Mouse (Mus musculus) embryonic facial prominence, embryonic 15.5 days (tissue): ENCODE results near the gene Vash2. TPM values are rescaled to one million over a fixed set of nuclear protein-coding genes. Genes with fewer than 3 reads are reported as not detected.
A peak's percentile ranks its signal among the peaks of the same experiment; 100 is the strongest.
"Not testable (repeated sequence)": the region's sequence is repeated elsewhere in the genome, so short reads cannot be mapped to it uniquely, and the experiment has no call there.

Experiments
- ATAC-seq: fragments of 200-750 bp; cut with Nextera tagmentation; 2 replicates; pipeline ENCODE4 v1.8.0; 2017; ENCODE audit warnings: low read depth, moderate TSS enrichment; ENCODE audit not compliant: insufficient number of reproducible peaks, low FRiP score, low TSS enrichment
- H3K27ac ChIP-seq: fragments of 300-500 bp; sonication (generic); replicated peaks from 2 replicates; pipeline ENCODE4 v1.5.1; 2015; ENCODE audit warnings: mild to moderate bottlenecking, inconsistent platforms
- H3K27me3 ChIP-seq: fragments of 300-500 bp; sonication (generic); 2 replicates; pipeline ENCODE4 v1.6.1; 2015; ENCODE audit warnings: inconsistent platforms
- H3K36me3 ChIP-seq: fragments of 300-500 bp; sonication (generic); 2 replicates; pipeline ENCODE4 v1.6.1; 2015; ENCODE audit warnings: mild to moderate bottlenecking, inconsistent platforms
- H3K4me1 ChIP-seq: fragments of 300-500 bp; sonication (generic); 2 replicates; pipeline ENCODE4 v1.6.1; 2015; ENCODE audit warnings: inconsistent platforms
- H3K4me2 ChIP-seq: fragments of 300-500 bp; sonication (generic); replicated peaks from 2 replicates; pipeline ENCODE4 v1.6.1; 2015; ENCODE audit warnings: mild to moderate bottlenecking, inconsistent platforms
- H3K4me3 ChIP-seq: fragments of 300-500 bp; sonication (generic); replicated peaks from 2 replicates; pipeline ENCODE4 v1.5.1; 2015; ENCODE audit warnings: mild to moderate bottlenecking, inconsistent platforms
- H3K9ac ChIP-seq: fragments of 300-500 bp; sonication (generic); 2 replicates; pipeline ENCODE4 v1.6.1; 2015; ENCODE audit warnings: inconsistent platforms
- H3K9me3 ChIP-seq: fragments of 300-500 bp; sonication (generic); replicated peaks from 2 replicates; pipeline ENCODE4 v1.6.1; 2016; ENCODE audit warnings: inconsistent platforms
- WGBS: fragments of 180-500 bp; shearing (Covaris S2); methylation state at CpG from one replicate; pipeline ENCODE4 v1.1.7; 2015; 5-methylcytosine and 5-hydroxymethylcytosine counted together
- polyA plus RNA-seq: library from polyadenylated mRNA; unstranded; fragments of >200 nt; fragmentation: Nextera tagmentation; extraction: Ambion mirVana; gene quantifications from 2 replicates; pipeline ENCODE4 v1.2.1, GENCODE M21; 2015

The Vash2 gene
- 45.3 and 49.0 TPM in 2 replicates for polyA plus RNA-seq

GRCm38 (mm10) chr1:190979100-190979563, at the start of gene Vash2:
Vash2 (minus strand) TSS chr1:190979296.
- 0 out of 2 replicates have a peak, but pooled peaks cover 13% of the 10 kb centered on the region for H3K36me3 ChIP-seq
- peak; percentile 97 for ATAC-seq
- H3K4me1 ChIP-seq, result peaks cover 24% of the 10 kb centered on the region
- peak within 1 kb of the TSS; percentile 96 for H3K4me2 ChIP-seq
- H3K27ac ChIP-seq, result peak within 1 kb of the TSS; percentile 95
- H3K9ac ChIP-seq, result peak within 1 kb of the TSS; percentile 69
- under 1% methylated on average over 38 of the region's 38 CpGs for WGBS
- no peaks in the 10 kb centered on the region for H3K27me3 ChIP-seq
- no peaks in the 10 kb centered on the region for H3K9me3 ChIP-seq
- H3K4me3 ChIP-seq, result peak within 1 kb of the TSS; percentile 60

DNA sequence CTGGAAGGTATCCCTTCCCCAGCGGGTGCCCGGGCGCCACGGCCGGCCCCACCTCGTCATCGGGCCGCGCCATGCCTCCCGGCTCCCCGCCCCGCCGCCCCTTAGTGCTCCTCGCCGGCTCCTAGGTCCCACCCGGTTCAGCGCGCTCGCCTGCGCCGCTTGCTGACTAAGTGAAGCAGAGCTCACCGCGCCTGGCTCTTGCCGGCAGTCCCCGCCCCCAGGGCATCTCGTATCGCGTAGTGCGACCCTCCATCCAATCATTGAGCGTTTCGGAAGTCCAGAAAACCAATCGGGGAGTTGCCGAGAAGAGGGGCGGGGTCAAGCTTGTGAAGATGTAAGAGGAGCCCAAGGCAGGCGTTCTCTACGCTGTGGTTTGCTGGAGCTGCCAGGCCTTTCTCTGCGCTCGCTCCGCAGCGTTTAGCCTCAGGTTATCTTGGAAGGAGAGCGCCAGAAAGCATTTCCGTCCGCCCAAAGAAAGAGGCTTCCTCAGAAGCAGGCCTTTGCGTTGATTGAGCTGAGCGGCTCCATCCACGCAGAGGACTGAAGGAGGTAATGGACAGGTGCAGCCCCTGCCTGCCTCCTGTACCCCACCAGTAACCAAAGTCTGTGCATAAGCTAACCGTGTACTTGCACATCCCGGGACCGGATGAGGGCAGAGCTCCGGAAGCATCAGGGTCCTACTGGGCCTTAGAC, 47.1 kb upstream of the Vash2 start, which contains the start of gene Flvcr1:
Flvcr1 (minus strand) TSS at position 138 of the 693 bp plus-strand sequence.
- Histone ChIP-seq H3K4me1 (peaks cover 18% of the 10 kb centered on the region), H3K4me2 (peak within 1 kb of the TSS; percentile 89), H3K36me3 (0 out of 2 replicates have a peak, but pooled peaks cover 6% of the 10 kb centered on the region), H3K9ac (peak within 1 kb of the TSS; percentile 65), H3K4me3 (peak within 1 kb of the TSS; percentile 67), H3K27me3 (no peaks in the 10 kb centered on the region), H3K9me3 (no peaks in the 10 kb centered on the region), H3K27ac (peak within 1 kb of the TSS; percentile 86)
- peak; percentile 99 for ATAC-seq
- WGBS, result under 1% methylated on average over 50 of the region's 50 CpGs

DNA sequence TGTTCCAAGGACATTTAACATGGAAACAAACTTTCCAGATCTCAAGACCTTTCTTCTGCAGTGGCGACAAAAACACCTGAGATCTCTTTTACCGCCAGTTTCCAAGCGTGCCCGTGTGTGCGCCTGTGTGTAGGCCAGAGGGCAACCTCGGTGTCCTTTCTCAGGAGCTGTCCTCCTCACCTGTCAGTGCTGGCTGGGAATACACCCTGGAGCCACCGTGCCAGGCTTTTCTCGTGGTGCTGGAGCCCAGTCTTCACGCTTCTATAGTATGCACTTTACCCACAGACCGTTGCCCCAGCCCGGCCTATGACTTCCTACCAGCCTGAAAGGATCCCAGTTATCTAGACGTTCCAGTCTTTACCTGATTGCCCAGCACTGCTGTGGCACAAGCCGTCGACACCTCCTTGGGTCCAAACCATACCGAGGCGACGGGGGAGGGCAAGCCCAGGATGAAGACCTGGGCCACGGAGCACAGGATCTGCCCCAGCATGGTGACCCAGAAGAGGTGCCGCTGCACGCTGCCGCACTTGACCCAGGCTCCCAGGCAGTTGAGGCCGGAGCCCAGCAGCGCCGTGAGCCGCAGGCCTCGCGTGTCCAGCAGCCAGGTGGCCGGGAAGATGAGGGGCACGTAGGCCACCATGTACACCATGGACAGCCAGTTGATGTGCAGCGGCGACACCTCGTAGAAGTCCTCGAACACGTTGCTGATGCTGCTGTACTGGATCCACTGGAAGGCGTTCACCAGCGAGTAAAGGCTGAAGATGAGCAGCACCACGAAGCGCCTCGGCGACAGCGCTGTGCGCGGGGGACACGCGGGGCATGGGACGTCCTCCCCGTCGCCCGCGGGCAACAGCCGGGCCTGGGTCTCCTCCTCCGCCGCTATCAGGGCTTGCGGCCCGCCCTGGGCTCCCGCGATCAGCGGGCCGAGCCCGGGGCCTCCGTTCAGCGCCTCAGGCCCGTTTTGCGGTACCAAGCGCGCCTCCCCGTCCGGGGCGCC, 46.2 kb upstream of the Vash2 start:
- Histone ChIP-seq H3K27ac (peak overlapping the region; percentile 86), H3K4me1 (peaks cover 18% of the 10 kb centered on the region), H3K27me3 (no peaks in the 10 kb centered on the region), H3K36me3 (0 out of 2 replicates have a peak, but pooled peaks cover 6% of the 10 kb centered on the region), H3K4me3 (peak overlapping the region; percentile 67), H3K9me3 (no peaks in the 10 kb centered on the region), H3K4me2 (peak overlapping the region; percentile 89), H3K9ac (peak overlapping the region; percentile 65)
- ATAC-seq, result peak; percentile 40; the same call in 1 of the 2 replicates
- WGBS, result 2% methylated on average over 69 of the region's 69 CpGs

- not testable (repeated sequence) for H3K36me3 ChIP-seq, ATAC-seq, H3K9ac ChIP-seq, H3K27ac ChIP-seq, H3K4me2 ChIP-seq, H3K9me3 ChIP-seq, H3K4me3 ChIP-seq, H3K27me3 ChIP-seq
- 92% methylated on average over 5 of the region's 6 CpGs for WGBS
- peaks cover 18% of the 10 kb centered on the region for H3K4me1 ChIP-seq
Observed at GRCm38 (mm10) chr1:191023806-191024205, 44.7 kb upstream of the Vash2 start.

GRCm38 (mm10) chr1:191023140-191023539, 44.0 kb upstream of the Vash2 start:
- Histone ChIP-seq H3K4me3 (no peak overlapping the region), H3K4me2 (no peak overlapping the region), H3K4me1 (peaks cover 18% of the 10 kb centered on the region), H3K36me3 (0 out of 2 replicates have a peak, but pooled peaks cover 6% of the 10 kb centered on the region), H3K27me3 (no peaks in the 10 kb centered on the region), H3K9me3 (no peaks in the 10 kb centered on the region), H3K9ac (no peak overlapping the region), H3K27ac (no peak overlapping the region)
- 62% methylated on average over 2 of the region's 2 CpGs for WGBS
- no peak for ATAC-seq

DNA sequence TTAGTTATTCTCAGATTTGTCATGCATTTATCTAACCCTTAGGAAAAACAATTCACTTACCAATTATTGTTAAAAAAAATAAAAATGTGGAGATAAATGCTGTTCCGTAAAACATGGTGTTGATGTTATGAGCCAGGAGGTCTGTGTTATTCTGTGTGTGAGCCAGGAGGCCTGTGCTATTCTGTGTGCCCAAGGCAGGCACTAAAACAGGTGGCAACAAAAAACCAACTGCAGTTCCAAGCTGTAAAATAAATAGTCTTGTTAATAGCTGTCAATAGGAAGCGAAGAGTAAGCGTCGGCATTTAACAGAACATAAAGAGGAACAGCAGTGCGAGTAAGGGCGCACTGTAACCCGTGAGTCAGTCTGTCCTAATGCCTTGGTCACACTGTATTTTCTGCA, 41.9 kb upstream of the Vash2 start:
- Histone ChIP-seq H3K27me3 (no peaks in the 10 kb centered on the region), H3K4me1 (peaks cover 11% of the 10 kb centered on the region; the same call in 1 of the 2 replicates), H3K9ac (no peak overlapping the region), H3K4me2 (no peak overlapping the region), H3K4me3 (no peak overlapping the region), H3K27ac (peak overlapping the region; percentile 23; the same call in 1 of the 2 replicates), H3K9me3 (no peaks in the 10 kb centered on the region), H3K36me3 (peaks cover 12% of the 10 kb centered on the region; the same call in 1 of the 2 replicates)
- 70% methylated on average over 7 of the region's 7 CpGs for WGBS
- no peak for ATAC-seq

GRCm38 (mm10) chr1:191020217-191020924, 41.3 kb upstream of the Vash2 start:
- Histone ChIP-seq H3K9me3 (no peaks in the 10 kb centered on the region), H3K9ac (no peak overlapping the region), H3K27ac (no peak overlapping the region), H3K4me2 (no peak overlapping the region), H3K36me3 (peaks cover 12% of the 10 kb centered on the region; the same call in 1 of the 2 replicates), H3K4me1 (peaks cover 9% of the 10 kb centered on the region; the same call in 1 of the 2 replicates), H3K4me3 (no peak overlapping the region), H3K27me3 (no peaks in the 10 kb centered on the region)
- WGBS, result 53% methylated on average over 3 of the region's 3 CpGs
- ATAC-seq, result no peak

GRCm38 (mm10) chr1:191019803-191020202, 40.7 kb upstream of the Vash2 start:
- Histone ChIP-seq H3K4me2 (no peak overlapping the region), H3K9ac (no peak overlapping the region), H3K4me3 (no peak overlapping the region), H3K27me3 (no peaks in the 10 kb centered on the region), H3K27ac (no peak overlapping the region), H3K9me3 (no peaks in the 10 kb centered on the region), H3K36me3 (peaks cover 16% of the 10 kb centered on the region; the same call in 1 of the 2 replicates), H3K4me1 (0 out of 2 replicates have a peak, but pooled peaks cover 4% of the 10 kb centered on the region)
- ATAC-seq, result no peak
- 88% methylated on average over 5 of the region's 5 CpGs for WGBS

DNA sequence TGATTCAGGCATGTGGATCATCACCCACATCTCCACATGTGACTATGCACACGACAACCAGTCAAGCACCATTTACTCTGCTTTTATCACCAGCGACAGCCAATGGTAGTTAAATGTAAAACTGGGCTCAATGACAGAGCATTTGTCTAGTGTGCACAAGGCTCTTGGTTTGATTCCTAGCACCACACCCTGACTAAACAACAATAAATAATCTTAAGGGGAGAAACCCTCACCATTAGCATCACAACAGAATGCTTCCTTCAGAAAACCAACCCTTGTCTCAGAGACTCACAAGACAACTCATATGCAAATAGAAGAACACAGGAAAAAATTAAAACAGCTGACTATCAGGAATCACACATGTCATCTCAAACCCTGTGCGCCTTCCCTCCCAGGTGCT, 35.2 kb upstream of the Vash2 start:
- 94% methylated on average over 3 of the region's 3 CpGs for WGBS
- Histone ChIP-seq H3K4me2 (no peak overlapping the region), H3K27ac (no peak overlapping the region), H3K36me3 (peaks cover 47% of the 10 kb centered on the region), H3K4me3 (no peak overlapping the region), H3K9me3 (no peaks in the 10 kb centered on the region), H3K4me1 (no peaks in the 10 kb centered on the region), H3K27me3 (no peaks in the 10 kb centered on the region), H3K9ac (no peak overlapping the region)
- no peak for ATAC-seq

DNA sequence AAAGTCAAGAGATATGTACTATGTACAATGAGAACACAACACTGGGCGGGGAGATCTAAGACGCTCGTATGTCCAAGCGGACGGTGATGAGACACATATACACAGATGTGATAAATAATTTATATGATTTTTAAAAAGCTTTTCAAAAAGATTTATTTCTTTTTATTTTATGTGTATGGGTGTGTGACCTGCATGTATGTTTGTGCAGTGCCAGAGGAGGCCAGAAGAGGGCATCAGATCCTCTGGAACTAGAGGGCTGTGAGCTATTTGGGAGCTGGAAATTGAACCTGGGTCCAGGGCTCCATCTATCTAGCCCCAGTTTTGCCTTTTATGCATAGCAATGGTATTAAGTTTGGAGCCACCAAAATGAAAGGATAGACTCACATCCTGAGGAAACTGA, 29.6 kb upstream of the Vash2 start:
- Histone ChIP-seq H3K4me3 (no peak overlapping the region), H3K9ac (no peak overlapping the region), H3K27me3 (no peaks in the 10 kb centered on the region), H3K9me3 (no peaks in the 10 kb centered on the region), H3K4me1 (no peaks in the 10 kb centered on the region), H3K4me2 (no peak overlapping the region), H3K27ac (no peak overlapping the region), H3K36me3 (peaks cover 63% of the 10 kb centered on the region)
- no peak for ATAC-seq
- WGBS, result 98% methylated on average over 5 of the region's 5 CpGs
